Mouse (Mus musculus): ENCODE measurements around the gene Tulp1.

DNA sequence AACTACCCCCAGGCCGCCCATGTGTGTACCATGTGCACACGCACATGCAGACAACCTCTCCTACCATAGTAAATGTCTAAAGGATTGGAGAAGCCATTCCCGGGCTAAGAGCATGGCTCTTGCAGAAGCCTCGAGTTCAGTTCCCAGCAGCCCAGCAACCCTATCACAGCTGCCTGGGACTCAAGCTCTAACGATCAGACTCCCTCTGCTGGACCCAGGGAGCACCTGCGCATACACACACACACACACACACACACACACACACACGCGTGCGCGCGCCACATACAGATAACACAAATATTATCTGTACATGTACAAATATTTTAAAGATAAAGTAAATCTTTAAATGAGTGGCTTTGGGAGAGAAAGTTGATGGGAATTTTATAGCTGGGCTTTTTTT is 39.3 kb upstream of the Tulp1 start:
- no peak for TF ChIP-seq POLR2A (IDR thresholded peaks at IDR 0.05; ENCODE audit: low read depth, low read length)
- 0 out of 2 replicates have a peak, but pooled peaks have one; percentile 3 for TF ChIP-seq CTCF (conservative IDR thresholded peaks at IDR 0.05; ENCODE audit: insufficient read depth, insufficient read length, low read depth, low read length)

Data from kidney, adult 2 months (tissue).